Mouse (Mus musculus): ENCODE measurements around the gene Lrrtm3.

GRCm38 (mm10) chr10:63954308-63954930 is 135.7 kb downstream of the Lrrtm3 start:
- TF ChIP-seq CTCF (conservative IDR thresholded peaks at IDR 0.05; ENCODE audit: low read length) (no peak), POU5F1 (IDR thresholded peaks at IDR 0.05; ENCODE audit: borderline replicate concordance, low read length) (no peak), NANOG (IDR thresholded peaks at IDR 0.05; ENCODE audit: borderline replicate concordance, low read length) (no peak)
